Mouse (Mus musculus) heart, postnatal 10 days (tissue): ENCODE results near the gene Gm10188. TPM values are rescaled to one million over a fixed set of nuclear protein-coding genes. Genes with fewer than 3 reads are reported as not detected.

Source experiments
- DNase-seq, 2 experiments: peaks; one replicate each; pipeline ENCODE4 v3.0.0; 2021
- intact Hi-C: fragments of 180-260 bp; cut with DNase I; formaldehyde crosslinking; loops from one replicate; pipeline ENCODE4 v1.15.1; 2025
- total RNA-seq, 2 experiments: library from RNA; stranded (reverse); gene quantifications; 2 replicates each; pipeline ENCODE4 v1.2.3; 2021

The Gm10188 gene
- total RNA-seq, 2 experiments from 2014 or later, result not detected

DNA sequence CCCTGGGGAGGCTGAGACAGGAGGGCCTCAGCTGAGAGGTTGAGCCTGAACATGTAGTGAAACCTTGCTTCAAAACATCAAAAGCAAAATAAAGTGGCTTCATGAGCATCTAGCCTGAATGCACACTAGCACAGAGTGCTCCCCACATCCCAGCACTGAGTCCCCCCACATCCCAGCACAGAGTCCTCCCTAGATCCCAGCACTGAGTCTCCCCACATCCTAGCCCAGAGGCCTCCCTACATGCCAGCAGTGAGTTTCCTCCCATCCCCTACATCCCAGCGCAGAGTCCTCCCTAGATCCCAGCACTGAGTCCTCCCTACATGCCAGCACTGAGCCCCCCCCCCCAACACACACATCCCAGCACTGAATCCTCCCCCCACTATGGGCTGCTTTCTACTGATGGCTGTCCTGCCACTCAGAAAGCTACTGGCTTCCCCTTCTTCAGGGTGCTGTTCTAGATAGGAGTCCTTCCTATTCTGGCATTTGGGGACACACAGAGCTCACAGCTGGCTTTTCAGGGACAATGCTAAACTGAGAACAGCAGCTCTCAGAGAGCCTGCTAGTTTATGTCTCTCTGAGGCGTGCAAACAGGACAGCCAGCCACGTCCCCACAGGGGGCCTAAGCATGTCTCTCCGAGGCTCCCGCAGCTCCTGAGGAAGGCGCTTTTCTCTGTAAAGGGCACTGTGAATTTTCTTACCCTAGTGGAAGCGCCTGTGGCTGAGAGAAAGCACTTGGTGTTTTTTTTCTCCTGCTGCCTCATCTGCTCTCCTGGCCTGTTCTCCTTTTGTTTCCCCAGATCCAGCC, 2.1 kb upstream of the Gm10188 start:
- DNase-seq, result no peak
- intact Hi-C loops, result no loop called here

DNA sequence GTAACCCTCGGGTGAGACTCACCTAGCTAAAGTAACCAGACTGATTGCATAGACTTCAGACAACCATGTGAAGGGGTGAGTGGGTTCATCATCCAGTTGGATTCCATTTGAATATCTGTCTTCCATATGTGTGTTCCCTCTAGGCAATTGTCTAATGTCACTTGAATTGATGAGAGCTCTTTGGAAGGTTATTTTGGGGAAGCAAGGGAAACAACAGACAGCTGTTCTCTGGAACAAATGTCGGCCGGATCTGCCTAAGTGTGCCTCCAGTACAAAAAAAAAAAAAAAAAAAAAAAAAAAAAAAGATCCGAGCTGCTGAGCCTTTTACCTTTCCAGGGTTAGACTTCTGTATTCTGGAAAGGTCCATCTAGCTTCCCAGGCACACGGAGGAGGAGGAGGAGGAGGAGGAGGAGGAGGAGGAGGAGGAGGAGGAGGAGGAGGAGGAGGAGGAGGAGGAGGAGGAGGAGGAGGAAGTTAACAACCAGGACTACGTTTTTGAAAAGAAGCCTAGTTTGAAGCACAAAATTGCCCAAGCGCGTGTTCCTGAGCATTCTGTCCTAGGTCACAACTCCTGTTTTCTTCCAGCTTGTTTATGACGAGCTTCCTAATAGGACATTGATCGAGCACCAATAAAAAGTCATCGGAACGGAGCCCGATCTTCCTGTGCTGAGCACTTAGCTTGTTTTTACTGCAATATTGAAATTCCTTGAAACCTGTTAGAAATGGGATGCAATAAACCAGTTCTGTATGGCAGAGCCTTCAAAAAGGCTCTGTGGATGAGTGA, 3.1 kb downstream of the Gm10188 start:
- intact Hi-C loops, result no loop called here
- no peak for DNase-seq

DNA sequence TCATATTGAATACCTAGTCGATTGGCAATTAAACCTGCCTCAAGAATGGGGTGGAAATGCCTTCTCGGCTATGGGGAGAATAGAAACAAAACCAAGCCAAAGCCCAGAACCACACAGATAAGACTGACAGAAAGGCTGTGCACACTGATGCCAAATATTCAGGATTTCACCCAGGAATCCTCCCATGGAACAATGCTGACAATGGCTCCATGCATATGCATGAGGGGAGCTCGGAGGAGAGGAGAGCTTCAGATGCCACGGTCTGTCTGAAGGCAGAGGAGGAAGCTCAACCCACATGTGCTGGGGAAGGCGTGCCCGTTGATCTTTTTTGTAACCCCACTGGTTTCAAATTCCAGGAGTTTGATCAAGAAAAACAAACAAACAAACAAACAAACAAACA, 7.4 kb downstream of the Gm10188 start:
- intact Hi-C loops, result no loop called here
- DNase-seq, result no peak

DNA sequence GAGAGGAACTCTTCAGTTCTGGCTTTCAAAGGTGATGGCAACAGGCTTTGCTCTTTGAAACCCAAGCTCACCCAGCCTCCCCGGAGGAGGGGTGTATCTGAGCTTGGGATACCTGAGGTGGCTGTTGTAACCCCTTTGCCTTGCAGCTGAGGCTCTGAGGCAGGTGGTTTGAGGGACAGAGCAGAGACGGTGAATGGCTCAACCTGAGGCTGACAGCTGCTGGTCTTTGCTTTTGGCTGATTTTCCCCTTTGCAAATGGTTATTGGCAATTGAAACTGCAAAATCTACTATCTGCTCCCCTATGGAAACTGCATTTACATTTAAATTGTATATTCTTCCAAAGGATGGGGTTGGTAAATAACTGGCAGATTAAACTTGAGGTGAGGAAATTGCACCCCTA, 7.9 kb downstream of the Gm10188 start:
- DNase-seq, result no peak
- intact Hi-C loops, result no loop called here

DNA sequence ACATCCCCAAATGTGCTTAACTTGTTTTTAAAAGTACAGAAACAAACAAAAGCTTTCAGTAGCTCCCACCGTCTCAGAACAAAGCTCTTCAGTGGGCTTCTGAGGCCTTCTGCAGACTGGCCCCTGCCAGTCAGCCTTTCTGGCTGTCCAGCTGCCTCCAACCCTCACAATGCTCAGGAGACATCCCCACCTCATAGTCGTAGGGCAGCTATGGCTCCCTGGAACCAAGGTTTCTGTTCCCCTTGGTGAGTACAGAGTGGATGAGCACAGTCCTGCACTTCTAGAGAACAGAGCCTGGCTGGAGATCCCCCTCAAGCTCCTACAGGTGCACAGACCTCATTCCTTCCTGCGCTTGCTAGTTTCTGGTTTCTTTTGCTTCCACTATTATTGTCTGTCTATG, 13.3 kb downstream of the Gm10188 start:
- intact Hi-C loops, result no loop called here
- no peak for DNase-seq

DNA sequence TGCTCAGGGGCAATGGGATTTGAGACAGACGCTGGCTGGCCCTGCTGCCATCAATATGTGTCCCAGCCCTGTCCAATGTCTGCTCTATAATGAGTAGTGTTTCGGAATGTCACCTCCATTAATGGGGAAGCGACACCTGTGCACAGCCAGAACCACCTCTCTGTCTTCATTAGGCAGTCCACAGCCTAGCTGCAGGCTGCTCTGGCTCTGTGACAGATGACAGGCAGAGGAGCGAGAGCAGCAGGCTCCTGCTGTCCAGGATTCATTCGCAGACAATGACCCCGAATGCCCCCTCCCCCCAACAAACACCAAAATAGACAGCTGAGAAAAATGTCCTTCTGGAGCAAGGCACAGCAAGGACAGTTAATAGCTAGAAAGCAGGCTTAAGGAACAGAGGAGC, 16.5 kb downstream of the Gm10188 start:
- DNase-seq, result no peak
- intact Hi-C loops, result loop anchor here (2.0 kb wide), 1 partner anchor 24 kb away; no protein-coding TSS in a partner anchor

DNA sequence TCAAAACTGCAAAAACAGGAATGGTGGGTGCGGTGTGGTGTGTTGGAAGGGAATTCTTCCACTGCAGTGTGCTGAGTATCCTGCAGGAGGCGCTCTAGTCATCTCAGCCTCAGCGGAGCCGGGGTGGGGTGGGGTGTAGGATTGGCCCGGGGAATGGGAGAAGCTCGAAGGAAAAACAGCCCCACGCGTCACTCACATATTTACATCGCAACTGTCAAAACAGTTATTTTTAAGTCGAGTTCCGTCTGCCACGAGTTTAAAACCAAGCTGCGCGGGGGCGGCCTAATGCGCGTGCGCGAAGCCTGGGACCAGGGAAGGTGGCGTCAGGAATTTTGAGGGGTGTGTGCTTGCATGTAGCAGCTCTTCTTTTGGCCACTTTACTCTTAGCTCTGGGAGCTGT, 17.3 kb downstream of the Gm10188 start:
- intact Hi-C loops, result loop anchor here (2.0 kb wide), 1 partner anchor 25 kb away; no protein-coding TSS in a partner anchor
- DNase-seq, result peak; percentile 41 to 69

DNA sequence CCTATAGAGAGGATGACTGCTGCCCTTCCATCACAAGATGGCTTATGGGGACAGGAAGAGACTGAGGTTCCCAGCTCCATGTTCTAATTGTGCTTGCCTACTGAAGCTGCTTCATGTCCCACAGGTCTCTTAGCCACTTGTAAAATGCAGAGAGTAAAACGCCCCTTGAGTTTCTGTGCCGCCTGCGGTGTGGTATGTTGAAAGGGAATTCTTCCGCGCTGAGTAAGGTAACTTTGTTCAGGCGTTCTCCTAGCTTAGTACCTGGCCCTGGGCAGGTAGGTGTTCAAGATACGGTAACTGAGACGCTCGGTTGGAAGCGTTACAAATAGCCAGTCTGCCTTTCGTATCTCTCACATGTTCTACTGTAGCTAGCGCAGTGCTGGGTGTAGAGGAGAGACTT, 17.9 kb downstream of the Gm10188 start:
- no peak for DNase-seq
- intact Hi-C loops, result loop anchor here (2.0 kb wide), 1 partner anchor 25 kb away; no protein-coding TSS in a partner anchor

DNA sequence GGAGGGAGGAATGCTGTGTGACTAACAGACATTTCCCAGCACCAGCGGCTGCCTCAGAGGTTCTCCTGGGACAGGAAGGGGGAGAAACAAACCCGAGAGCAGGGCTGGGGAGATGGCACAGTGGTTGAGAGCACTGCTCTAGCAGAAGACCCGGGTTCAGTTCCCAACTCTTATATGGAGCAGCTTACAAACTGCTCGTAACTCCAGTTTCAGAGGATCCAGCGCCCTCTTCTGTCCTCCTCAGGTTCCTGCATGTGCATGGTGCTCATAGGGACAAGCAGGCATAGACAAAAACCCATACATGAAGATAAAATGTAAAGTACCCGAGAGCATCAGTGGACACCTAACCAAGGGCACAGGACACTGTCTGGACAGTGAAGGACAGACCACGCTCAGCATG, 18.6 kb downstream of the Gm10188 start:
- peak; percentile 22 to 48 for DNase-seq

DNA sequence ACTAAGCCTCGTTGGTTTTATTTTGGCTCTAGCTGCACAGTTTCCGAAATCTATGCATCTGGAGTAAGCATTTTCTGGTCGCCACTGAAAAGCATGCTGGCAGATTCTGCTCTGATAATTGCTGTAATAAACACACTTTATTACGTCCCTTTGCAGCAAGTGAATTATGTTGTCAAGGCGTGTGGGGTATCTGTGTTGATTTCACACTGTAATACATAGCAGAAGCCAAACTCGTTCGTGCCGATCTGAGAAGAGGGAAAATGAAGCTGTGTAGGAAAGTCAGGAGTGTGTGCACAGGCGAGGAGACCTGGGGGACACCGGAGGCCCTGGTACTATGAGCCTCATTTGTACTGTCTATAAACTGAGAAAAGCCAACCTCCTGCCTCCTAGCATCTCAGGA, 20.2 kb downstream of the Gm10188 start:
- intact Hi-C loops, result no loop called here
- DNase-seq, result no peak

More for the DNA sequence above, 18.6 kb downstream of the Gm10188 start:
- intact Hi-C loops, result no loop called here

DNA sequence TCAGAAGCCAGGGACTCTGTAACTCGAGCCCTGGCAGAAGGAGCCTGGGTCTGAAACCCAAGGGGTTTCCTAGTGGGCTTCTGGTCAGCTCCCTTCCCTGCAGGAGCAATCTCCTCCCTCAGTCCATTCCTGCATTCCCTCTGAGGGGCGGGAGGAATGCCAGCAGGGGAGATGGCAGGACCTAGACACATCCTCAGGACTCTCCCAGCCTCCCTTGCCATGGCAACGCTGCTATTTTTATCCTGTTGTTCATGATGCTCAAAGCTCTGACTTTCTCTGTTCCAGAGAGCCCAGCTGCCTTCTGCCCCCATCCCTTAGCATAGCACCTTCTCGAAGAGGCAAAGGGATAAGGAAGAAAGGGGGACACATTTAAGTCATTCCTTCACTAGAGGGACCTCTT, 21.4 kb downstream of the Gm10188 start:
- intact Hi-C loops, result no loop called here
- peak; percentile 29 to 32 for DNase-seq

DNA sequence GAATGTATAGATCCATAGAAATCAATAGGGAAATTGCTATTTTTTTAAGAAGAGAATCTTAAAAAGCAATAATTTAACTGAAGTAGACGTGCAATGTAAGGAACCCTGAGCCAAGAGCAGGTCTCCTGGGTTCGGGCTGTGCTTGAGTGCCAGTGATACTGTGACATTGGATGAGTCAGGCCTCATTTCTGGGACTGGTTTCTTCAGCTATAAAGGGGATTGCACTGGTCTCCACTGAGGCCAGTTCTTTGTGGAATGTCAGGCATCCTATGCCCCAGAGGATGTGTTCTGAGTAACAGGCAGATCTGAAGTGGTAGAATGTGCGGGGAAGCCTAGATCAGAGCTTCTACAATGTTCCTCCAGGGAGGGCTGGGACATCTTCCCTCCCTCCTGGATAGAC, 22.7 kb downstream of the Gm10188 start:
- no peak for DNase-seq
- intact Hi-C loops, result no loop called here

DNA sequence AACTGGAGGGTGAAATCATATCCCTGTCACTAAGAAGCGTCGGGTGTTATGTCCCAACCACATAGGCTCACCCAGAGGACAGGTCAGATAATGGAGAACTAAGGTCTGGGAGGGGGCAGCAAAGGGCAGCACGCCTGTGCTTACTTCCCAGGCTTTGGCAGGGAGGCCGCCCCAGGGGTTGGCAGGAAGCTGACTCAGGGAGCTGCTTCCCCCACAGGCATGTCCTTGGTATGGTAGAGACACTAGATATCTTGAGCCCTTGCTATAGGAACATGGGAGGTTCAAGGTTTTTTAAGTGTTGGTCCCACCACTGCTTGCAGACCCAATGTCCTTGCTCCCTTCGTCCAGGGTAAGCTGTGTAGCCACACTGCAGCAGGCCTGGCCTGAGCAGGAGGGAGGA, 23.6 kb downstream of the Gm10188 start:
- DNase-seq, result no peak
- intact Hi-C loops, result no loop called here

DNA sequence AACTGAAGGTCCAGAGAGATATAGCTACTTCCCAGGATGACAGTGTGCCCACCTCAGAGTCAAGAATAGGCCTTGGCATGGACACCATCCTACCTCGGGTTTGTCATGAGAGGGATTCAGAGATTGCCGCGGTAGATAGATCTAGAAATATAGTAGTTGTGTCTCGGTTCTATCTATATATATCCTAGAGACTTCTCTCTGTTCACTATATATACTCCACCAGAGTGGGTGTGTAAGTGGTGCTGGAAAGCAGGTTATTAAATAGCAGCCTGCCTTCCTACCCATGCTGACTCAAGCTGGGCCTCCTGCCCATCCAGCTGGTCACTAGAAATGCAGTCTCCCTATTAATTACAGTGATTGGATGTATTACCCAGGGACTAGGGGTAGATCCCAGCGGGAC, 26.8 kb downstream of the Gm10188 start:
- intact Hi-C loops, result no loop called here
- no peak for DNase-seq

DNA sequence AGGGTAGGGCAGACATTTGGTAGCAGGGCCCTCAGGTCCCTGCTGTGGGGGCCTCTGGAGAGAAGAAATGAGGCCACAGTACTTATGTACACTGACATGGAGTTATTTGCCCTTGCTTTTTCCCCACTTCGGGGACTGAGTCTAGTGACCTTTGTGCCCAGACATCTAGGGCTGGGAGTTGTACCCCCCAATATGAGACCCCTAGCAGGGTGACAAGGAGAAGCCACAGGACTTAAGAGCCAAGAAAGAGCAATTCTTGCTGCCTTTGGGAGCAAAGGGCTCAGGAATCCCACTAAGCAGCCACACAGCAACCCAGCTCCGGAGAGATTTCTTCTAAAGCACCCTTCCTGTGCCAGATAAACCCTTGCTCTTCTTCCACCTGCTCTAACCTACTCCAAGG, 27.6 kb downstream of the Gm10188 start:
- intact Hi-C loops, result no loop called here
- no peak for DNase-seq

DNA sequence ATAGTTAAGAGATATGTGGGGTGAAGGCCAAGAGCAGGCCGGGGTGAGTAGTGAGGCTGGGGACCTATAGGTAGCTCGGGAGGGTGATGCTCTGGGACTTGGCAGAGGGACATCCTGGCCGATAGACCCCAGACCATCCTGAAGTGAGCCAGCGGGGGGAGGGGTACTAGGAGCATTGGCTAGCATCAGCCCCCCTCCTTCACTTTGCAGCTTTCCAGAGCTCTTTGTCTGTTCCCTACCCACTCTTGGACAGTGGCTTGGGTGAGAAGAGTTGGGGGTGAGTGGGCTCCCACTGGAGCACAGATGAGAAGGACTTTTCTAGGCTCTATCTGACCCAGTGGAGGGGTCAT, 28.1 kb downstream of the Gm10188 start:
- DNase-seq, result no peak
- intact Hi-C loops, result no loop called here

DNA sequence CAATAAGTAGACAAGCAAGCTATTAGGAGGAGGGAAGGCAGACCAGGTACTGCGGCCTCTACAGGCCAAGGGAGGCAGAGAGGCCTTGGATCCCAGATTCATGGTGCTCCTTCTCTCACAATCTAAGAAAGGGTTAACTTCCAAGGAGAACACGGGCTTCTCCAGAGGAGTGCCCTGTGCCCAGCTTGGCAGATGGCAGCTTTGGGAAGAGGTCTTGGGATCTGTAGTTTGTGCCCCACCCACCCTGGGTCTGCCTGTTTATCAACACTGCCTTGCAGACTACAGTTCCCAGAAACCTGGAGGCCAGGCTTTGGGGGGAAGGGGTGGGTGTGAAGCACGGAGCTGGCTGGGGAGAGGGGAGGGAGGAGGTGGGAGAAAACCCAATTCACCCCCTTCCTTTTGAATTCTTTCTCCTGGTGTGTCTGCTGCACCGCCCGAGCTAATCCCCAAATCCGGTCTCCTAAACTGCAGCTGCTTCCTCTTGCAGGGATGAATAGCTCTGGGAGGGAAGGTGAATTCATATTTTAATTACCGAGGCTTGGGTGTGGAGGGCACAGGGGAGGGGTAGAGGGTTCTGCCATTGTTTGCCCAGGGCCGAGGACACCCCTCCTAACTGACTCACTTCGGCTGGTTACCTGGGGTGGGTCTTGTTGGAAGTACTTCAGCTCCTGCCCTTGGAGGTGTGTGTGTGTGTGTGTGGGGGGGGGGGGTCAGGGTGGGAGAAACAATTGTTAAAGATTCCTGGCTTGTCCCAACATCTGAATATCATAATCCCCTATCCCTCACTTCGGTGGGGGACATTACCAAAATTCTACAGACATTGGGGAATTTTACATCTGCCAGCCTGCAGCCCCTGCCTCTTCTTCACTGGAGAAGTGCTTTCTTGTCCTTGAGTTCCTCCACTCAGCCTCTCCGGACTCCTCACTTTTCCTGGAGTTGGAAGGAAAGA, 28.7 kb downstream of the Gm10188 start:
- no peak for DNase-seq
- intact Hi-C loops, result no loop called here

DNA sequence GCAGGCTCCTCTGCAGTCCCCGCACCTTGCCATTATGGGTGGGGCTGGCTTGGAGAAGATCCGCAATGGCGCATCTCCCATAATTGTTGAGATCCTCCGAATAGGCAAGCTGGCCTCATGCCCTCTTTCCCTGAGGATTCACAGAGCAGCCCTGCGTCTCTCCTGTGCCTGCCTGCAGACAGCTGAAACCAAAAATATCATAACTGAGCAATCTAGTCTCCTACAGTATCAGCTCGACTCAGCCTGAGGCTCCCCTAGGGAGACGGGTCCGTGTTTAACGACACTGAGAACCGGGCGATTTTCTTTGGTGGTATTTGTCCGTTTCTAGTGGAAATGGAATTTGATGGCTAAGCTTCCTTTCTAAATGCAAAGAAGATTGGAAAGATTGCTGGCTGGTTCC, 29.6 kb downstream of the Gm10188 start:
- intact Hi-C loops, result no loop called here
- no peak for DNase-seq

DNA sequence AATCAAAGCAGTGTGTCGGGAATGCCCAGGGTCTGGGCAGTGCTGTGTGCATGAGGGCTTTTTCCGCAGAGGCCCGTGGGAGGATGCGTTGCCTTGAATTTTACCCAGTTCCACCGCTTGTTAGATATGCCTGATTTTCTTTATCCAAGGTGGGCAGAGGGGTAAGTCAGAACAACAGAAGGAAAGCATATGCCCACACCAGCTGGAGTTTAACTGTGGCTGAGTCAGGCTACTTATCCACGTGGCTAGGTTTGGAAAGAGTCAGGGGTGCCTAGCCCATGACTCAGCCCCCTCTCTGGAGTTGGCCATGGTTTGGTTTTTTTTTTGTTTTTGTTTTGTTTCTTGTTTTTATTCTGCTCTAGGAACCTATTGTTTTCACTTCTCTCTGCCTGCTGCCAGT, 30.3 kb downstream of the Gm10188 start:
- intact Hi-C loops, result no loop called here
- DNase-seq, result no peak

DNA sequence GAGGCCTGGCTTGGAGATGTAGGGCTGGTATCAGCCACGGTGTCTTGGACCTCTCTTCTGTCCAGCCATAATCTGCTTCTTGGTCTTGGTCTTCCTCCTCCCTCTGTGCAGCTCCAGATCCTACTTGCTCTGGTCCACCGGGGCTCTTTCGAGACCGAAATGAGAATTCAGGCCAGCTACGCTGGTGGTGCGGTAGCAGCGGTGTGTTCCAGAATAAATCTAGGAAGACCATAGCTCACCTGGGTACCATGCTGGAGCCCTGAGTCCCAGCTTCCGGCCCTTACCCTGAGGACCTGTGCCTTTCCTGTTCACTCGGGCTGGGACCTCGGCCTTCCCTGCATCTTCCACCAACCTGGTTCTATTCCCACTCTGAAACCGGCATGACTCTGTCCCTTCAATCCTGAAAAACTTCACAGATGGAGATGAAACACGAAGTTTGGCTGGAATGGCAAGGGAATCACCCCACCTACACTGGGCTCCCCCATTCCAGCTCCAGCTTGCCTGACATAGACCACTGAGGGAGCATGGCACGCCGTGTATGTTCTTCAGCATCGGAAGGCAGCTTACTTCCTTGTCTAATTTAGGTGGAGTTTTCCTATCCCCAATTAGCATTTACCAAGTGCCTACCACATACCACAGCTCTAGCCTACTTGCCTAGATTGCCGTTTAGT, 31.0 kb downstream of the Gm10188 start:
- intact Hi-C loops, result no loop called here
- DNase-seq, result no peak
